Mouse (Mus musculus) gastrocnemius, postnatal 36 days (tissue): ENCODE data around the gene Rapgef6. TPM values are rescaled to one million over a fixed set of nuclear protein-coding genes. Genes with fewer than 3 reads are reported as not detected.
"Not testable (repeated sequence)": the region's sequence is repeated elsewhere in the genome, so short reads cannot be mapped to it uniquely, and the experiment has no call there.

Experiments used
- DNase-seq, 2 experiments: peaks; one replicate each; pipeline ENCODE4 v3.0.0; 2022
- intact Hi-C: fragments of 180-260 bp; cut with DNase I; formaldehyde crosslinking; loops from one replicate; pipeline ENCODE4 v1.15.1; 2025
- total RNA-seq, 2 experiments: library from RNA; stranded (reverse); gene quantifications; 2 replicates each; pipeline ENCODE4 v1.2.3; 2021

Gene Rapgef6
- total RNA-seq, 2 experiments from 2014 or later, result 5.3 to 7.2 TPM

- intact Hi-C loops, result no loop called here
- no peak for DNase-seq
Measured at GRCm38 (mm10) chr11:54562761-54563160, 40.1 kb downstream of the Rapgef6 start.

- DNase-seq, result no peak
- intact Hi-C loops, result no loop called here
Measured at GRCm38 (mm10) chr11:54567959-54568358, 45.3 kb downstream of the Rapgef6 start.

- intact Hi-C loops, result no loop called here
- DNase-seq, result no peak
Measured at GRCm38 (mm10) chr11:54574741-54575140, 52.1 kb downstream of the Rapgef6 start.

GRCm38 (mm10) chr11:54592585-54592984 lies 69.9 kb downstream of the Rapgef6 start:
- intact Hi-C loops, result no loop called here
- no peak for DNase-seq

DNA sequence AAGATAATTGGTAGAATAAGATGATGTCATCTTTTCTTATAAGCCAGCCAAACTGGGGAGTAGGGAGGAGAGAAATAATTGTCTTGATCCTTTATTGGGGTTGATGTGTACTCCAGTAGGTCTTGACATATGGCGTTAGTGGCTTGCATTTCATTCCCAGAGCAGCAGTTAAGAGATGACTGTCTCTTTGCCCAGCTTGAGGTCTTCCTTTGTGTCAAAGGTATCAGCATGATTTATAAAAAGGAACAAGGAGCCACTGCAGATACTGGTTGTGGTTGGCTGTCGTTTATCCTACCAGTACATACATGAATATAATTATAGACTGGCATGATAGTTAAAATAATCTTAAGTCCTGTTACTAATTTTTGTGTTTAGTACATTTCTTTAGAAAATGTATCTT lies 71.4 kb downstream of the Rapgef6 start:
- DNase-seq, result no peak
- intact Hi-C loops, result no loop called here

- DNase-seq, result no peak
- intact Hi-C loops, result no loop called here
Measured at GRCm38 (mm10) chr11:54595053-54595452, 72.4 kb downstream of the Rapgef6 start.

GRCm38 (mm10) chr11:54595905-54596555 lies 73.4 kb downstream of the Rapgef6 start:
- intact Hi-C loops, result no loop called here
- DNase-seq, result no peak

DNA sequence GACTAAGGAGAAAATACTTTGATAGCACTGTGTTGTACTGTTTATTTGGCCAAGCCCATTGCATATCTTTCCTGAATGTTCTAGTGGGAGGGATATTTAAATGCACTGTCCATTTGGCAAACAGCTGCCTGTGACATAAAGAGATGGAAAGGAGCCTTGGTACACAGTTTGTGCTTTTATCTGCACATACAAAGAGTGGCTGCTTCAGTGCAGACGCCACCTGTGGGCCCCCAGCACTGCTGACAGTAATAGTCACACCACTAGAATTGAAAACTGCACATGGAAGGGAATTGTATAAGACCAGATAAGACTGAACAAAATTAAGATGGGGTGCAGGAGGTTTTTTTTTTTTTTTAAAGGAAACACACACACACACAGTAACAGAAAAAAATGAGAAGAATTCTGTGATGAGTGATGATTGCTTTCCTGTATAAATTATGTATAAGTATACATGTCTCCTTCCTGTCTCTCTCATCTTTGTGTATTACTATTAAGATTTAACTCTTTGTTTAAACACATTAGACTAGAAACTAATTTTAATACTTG lies 75.3 kb downstream of the Rapgef6 start:
- intact Hi-C loops, result loop anchor here (1.0 kb wide), 1 partner anchor 15 kb away; no protein-coding TSS in a partner anchor
- no peak for DNase-seq

- intact Hi-C loops, result no loop called here
Measured at GRCm38 (mm10) chr11:54601121-54601520, 78.5 kb downstream of the Rapgef6 start.

GRCm38 (mm10) chr11:54602764-54603163 lies 80.1 kb downstream of the Rapgef6 start:
- DNase-seq, intact Hi-C loops: not testable (repeated sequence)

More at GRCm38 (mm10) chr11:54601121-54601520, 78.5 kb downstream of the Rapgef6 start:
- no peak for DNase-seq

DNA sequence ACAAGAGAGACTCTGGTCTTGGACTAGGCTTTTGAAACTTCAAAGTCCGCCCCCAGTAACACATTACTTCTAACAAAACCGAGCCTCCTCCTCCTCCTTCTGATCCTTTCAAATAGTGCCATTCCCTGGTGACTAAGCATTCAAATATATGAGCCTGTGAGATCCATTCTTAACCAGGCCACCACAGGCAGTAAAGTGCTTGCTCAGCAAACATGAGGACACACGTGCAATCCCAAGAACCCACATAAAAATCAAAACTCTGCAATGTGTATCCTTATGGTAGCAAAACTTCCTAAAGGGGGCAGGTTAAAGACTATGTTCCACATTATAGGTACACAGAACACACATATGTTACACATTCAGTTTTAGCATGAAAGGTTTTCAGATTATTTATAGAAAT lies 81.8 kb downstream of the Rapgef6 start:
- intact Hi-C loops, result no loop called here
- no peak for DNase-seq

DNA sequence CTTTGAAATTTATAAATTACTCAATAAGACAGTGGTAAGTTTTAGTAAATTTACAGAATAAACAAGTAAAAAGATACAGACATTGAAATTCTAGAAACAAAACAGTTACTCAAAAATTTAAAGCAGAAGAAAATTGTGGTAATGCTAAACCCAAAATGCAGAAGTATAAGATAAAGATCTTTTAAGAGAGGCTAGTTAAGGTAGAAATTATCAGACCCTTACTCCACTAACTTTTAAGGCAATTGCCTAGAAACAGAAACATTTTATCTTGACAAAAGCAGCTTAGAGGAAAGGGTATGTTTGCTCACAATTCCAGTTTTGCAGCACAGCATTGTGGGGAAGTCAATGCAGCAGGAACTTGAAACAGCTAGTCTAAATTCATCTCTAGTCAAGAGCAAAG lies 91.0 kb downstream of the Rapgef6 start:
- no peak for DNase-seq

DNA sequence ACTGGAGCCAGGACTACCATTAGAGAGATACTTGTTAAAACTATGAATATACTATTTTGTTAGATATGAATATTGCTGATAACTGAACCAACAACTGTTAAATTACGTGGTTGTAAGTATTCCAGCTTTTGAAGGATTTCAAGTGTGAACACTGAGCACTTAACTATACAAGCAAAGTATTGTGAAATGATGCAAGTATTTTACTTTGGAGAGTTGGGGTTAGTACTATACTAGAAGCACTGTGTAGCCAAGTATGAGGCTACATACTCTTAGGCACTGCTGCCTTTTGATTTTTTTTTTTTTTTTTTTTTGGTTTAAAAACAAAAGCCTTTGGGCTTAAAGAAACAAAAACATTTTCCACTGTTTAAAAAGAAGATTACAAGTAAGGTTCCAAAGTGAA lies 91.9 kb downstream of the Rapgef6 start:
- intact Hi-C loops, result no loop called here
- DNase-seq, result no peak

More for the DNA sequence above, 91.0 kb downstream of the Rapgef6 start:
- intact Hi-C loops, result loop anchor here (1.0 kb wide), 1 partner anchor 16 kb away; no protein-coding TSS in a partner anchor

DNA sequence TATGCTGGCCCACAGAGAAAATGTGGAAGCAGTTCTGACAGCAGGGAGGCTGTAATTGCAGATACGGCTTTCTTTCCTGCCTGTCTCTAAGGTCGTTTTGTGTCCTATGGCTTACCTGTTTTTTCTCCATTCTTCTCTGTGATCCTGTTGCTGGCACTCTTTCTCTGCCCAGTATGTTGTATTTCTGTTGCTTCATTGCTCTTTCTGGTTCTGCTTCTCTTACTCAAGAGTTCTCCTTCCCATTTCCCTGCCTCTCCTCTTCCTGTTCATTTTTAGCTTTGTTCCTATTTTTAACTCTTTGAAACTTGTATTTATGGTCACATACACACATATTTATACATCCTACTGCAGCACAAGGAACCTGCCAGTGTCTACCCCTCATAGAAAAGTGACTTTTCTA lies 96.2 kb downstream of the Rapgef6 start:
- intact Hi-C loops, result no loop called here
- no peak for DNase-seq

GRCm38 (mm10) chr11:54621725-54622124 lies 99.1 kb downstream of the Rapgef6 start:
- no peak for DNase-seq
- intact Hi-C loops, result no loop called here

DNA sequence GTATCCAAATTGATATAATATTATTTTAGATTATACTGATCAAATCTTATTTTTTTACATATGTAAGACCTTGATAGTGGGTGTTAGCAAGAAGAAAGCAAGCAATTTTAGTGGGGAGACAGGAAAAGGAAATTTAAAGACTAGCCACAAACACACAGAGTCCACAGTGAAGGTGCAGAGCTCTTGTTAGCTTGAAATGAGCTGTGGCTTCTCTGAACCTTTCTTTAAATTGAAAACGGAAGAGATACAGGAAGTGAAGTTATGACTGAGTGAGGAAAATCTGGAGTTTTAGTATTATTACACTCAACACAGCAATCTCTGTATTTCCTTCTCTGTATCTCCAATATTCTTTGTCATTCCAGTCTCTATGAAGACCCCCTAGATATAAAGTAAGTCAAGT lies 104.3 kb downstream of the Rapgef6 start:
- no peak for DNase-seq
- intact Hi-C loops, result no loop called here

- no peak for DNase-seq
- intact Hi-C loops, result no loop called here
Measured at GRCm38 (mm10) chr11:54646420-54646819, 123.8 kb downstream of the Rapgef6 start.

- intact Hi-C loops, result no loop called here
- DNase-seq, result no peak
Measured at GRCm38 (mm10) chr11:54648573-54648972, 125.9 kb downstream of the Rapgef6 start.

- intact Hi-C loops, result no loop called here
- no peak for DNase-seq
Measured at GRCm38 (mm10) chr11:54655420-54655819, 132.8 kb downstream of the Rapgef6 start.

GRCm38 (mm10) chr11:54673575-54674298 lies 151.1 kb downstream of the Rapgef6 start:
- intact Hi-C loops, result no loop called here
- no peak for DNase-seq

GRCm38 (mm10) chr11:54675792-54676489 lies 153.3 kb downstream of the Rapgef6 start:
- intact Hi-C loops, result no loop called here
- no peak for DNase-seq
